Mouse (Mus musculus): ENCODE results near the gene Cops8.

DNA sequence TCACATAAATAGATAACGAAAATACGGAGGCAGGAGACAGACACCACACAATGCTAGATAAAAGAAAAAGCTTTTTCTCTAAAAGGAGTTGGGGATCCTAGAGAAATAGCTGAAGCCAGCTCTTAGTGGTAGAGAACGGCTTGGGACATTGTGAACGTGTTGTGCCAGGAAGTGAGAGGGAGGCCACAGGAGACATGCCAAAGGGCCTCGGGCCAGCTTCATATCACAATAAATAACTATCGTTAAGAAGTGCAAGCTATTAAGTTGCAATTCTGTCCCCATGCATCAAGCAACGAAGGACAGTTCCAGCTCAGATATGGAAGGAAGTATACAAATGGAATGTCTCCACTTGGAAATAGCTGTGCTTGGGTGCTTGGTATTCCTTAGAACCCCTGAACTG lies 14.5 kb downstream of the Cops8 start:
- TF ChIP-seq CTCF (IDR thresholded peaks at IDR 0.05; ENCODE audit: low read depth, low read length) (no peak), POLR2A (IDR thresholded peaks at IDR 0.05; ENCODE audit: insufficient read depth, low read length) (no peak)
